Mouse (Mus musculus): ENCODE measurements around the gene Rimbp3. TPM values are rescaled to one million over a fixed set of nuclear protein-coding genes. Genes with fewer than 3 reads are reported as not detected.
A peak's percentile ranks its signal among the peaks of the same experiment; 100 is the strongest.
"Not testable (repeated sequence)": the region's sequence is repeated elsewhere in the genome, so short reads cannot be mapped to it uniquely, and the experiment has no call there.

Rimbp3 gene
- total RNA-seq, 1 experiment from 2014 or later = 0.07 TPM

- no peak for DNase-seq
Measured at GRCm38 (mm10) chr16:17216934-17217633, 8.7 kb downstream of the Rimbp3 start.

- no peak for DNase-seq
Measured at GRCm38 (mm10) chr16:17220127-17220733, 11.8 kb downstream of the Rimbp3 start.

- DNase-seq = peak; percentile 97
Measured at GRCm38 (mm10) chr16:17222197-17222596, 13.8 kb downstream of the Rimbp3 start.

GRCm38 (mm10) chr16:17225584-17225983, 17.2 kb downstream of the Rimbp3 start:
- no peak for DNase-seq

- DNase-seq = no peak
Measured at GRCm38 (mm10) chr16:17226496-17226895, 18.1 kb downstream of the Rimbp3 start.

GRCm38 (mm10) chr16:17231523-17231922, 23.1 kb downstream of the Rimbp3 start:
- not testable (repeated sequence) for DNase-seq

- DNase-seq = peak; percentile 97
Measured at GRCm38 (mm10) chr16:17232794-17233701, 24.6 kb downstream of the Rimbp3 start, which contains the start of gene Hic2. Gene Hic2 (plus strand): TSS chr16:17233572.

- DNase-seq = peak; percentile 55
Measured at GRCm38 (mm10) chr16:17233702-17234498, 25.5 kb downstream of the Rimbp3 start.

- peak; percentile 27 for DNase-seq
Measured at GRCm38 (mm10) chr16:17234499-17234895, 26.1 kb downstream of the Rimbp3 start.

- DNase-seq = peak; percentile 66
Measured at GRCm38 (mm10) chr16:17234916-17235665, 26.7 kb downstream of the Rimbp3 start.

- no peak for DNase-seq
Measured at GRCm38 (mm10) chr16:17237634-17238033, 29.2 kb downstream of the Rimbp3 start.

GRCm38 (mm10) chr16:17239409-17239808, 31.0 kb downstream of the Rimbp3 start:
- DNase-seq = no peak

- no peak for DNase-seq
Measured at GRCm38 (mm10) chr16:17243731-17244130, 35.3 kb downstream of the Rimbp3 start.

GRCm38 (mm10) chr16:17244996-17245395, 36.6 kb downstream of the Rimbp3 start:
- DNase-seq = no peak

- DNase-seq = peak; percentile 48
Measured at GRCm38 (mm10) chr16:17247727-17248126, 39.3 kb downstream of the Rimbp3 start.

GRCm38 (mm10) chr16:17249135-17249534, 40.7 kb downstream of the Rimbp3 start:
- DNase-seq = peak; percentile 68

GRCm38 (mm10) chr16:17251539-17251938, 43.1 kb downstream of the Rimbp3 start:
- peak; percentile 83 for DNase-seq

GRCm38 (mm10) chr16:17252086-17252726, 43.8 kb downstream of the Rimbp3 start:
- DNase-seq = no peak

- no peak for DNase-seq
Measured at GRCm38 (mm10) chr16:17252841-17253240, 44.4 kb downstream of the Rimbp3 start.

GRCm38 (mm10) chr16:17254005-17254597, 45.7 kb downstream of the Rimbp3 start:
- DNase-seq = no peak
